Mouse (Mus musculus) CH12.LX (cell line): Measurements from ENCODE around the gene Sys1. TPM values are rescaled to one million over a fixed set of nuclear protein-coding genes. Genes with fewer than 3 reads are reported as not detected.

Experiments used
- DNase-seq: peaks from one replicate; pipeline ENCODE4 v3.0.0-alpha.2; 2013; ENCODE audit errors: extremely low read depth
- H3K27ac ChIP-seq: 2 replicates; pipeline ENCODE4 v1.5.1; 2012; ENCODE audit warnings: low read depth, mild to moderate bottlenecking, control low read depth, moderate library complexity; ENCODE audit not compliant: insufficient read depth
- H3K27me3 ChIP-seq: replicated peaks from 2 replicates; pipeline ENCODE3; 2012; ENCODE audit warnings: inconsistent platforms
- H3K36me3 ChIP-seq, 2 experiments: replicated peaks in 1 of 2; 2 replicates each; pipeline versions ENCODE3 to v1.6.1; 2012; ENCODE audit warnings: inconsistent platforms in 1 of 2, low read length in 1 of 2, mild to moderate bottlenecking in 1 of 2, mixed read lengths in 1 of 2, moderate library complexity in 1 of 2; ENCODE audit not compliant: control insufficient read depth in 1 of 2, insufficient read depth in 1 of 2
- H3K4me1 ChIP-seq, 2 experiments: 2 replicates each; pipeline ENCODE4 v1.6.1; 2012; ENCODE audit warnings: inconsistent platforms in 1 of 2, moderate library complexity in 1 of 2; ENCODE audit not compliant: insufficient read depth in 2 of 2, control insufficient read depth in 1 of 2
- H3K4me2 ChIP-seq: 2 replicates; pipeline ENCODE4 v1.6.1; 2012; ENCODE audit warnings: low read depth, mild to moderate bottlenecking, control low read depth; ENCODE audit not compliant: poor library complexity, insufficient read depth, severe bottlenecking
- H3K4me3 ChIP-seq, 3 experiments: fragments of 150-350 bp in 1 of 3; sonication (generic) in 1 of 3; replicated peaks in 1 of 3; 2 replicates each; pipeline versions ENCODE3 to v1.5.1; 2011 to 2012; ENCODE audit warnings: low read depth in 2 of 3, low read length in 2 of 3, mild to moderate bottlenecking in 2 of 3, moderate library complexity in 2 of 3, control low read depth in 1 of 3, improper control_type of control experiment in 1 of 3, inconsistent platforms in 1 of 3, mixed read lengths in 1 of 3; ENCODE audit not compliant: poor library complexity in 1 of 3
- H3K79me2 ChIP-seq: replicated peaks from 2 replicates; pipeline ENCODE4 v1.6.1; 2012; ENCODE audit warnings: mild to moderate bottlenecking, moderate library complexity; ENCODE audit not compliant: control insufficient read depth, poor library complexity, insufficient read depth, severe bottlenecking; ENCODE audit errors: extremely low read depth
- H3K9ac ChIP-seq: 2 replicates; pipeline ENCODE4 v1.6.1; 2012; ENCODE audit warnings: low read depth, mild to moderate bottlenecking, control low read depth, moderate library complexity; ENCODE audit not compliant: insufficient read depth
- H3K9me3 ChIP-seq: replicated peaks from 2 replicates; pipeline ENCODE3; 2012; ENCODE audit warnings: low read length, inconsistent platforms, mixed read lengths
- BHLHE40 ChIP-seq: IDR thresholded peaks from 2 replicates; pipeline ENCODE4 v1.6.1; 2011; ENCODE audit warnings: mild to moderate bottlenecking, low read depth, low read length, improper control_type of control experiment
- CHD1 ChIP-seq: IDR thresholded peaks from 2 replicates; pipeline ENCODE4 v1.6.1; 2012; ENCODE audit warnings: low read depth, low read length, improper control_type of control experiment, inconsistent platforms
- CHD2 ChIP-seq: IDR thresholded peaks from 2 replicates; pipeline ENCODE4 v1.6.1; 2011; ENCODE audit warnings: low read length, improper control_type of control experiment
- CTCF ChIP-seq, 2 experiments: IDR thresholded peaks in 1 of 2; conservative IDR thresholded peaks in 1 of 2; 2 replicates each; pipeline ENCODE4 v1.5.1; 2011 to 2012; ENCODE audit warnings: low read depth in 2 of 2, low read length in 2 of 2, improper control_type of control experiment in 1 of 2, inconsistent platforms in 1 of 2, mild to moderate bottlenecking in 1 of 2, moderate library complexity in 1 of 2
- E2F4 ChIP-seq: IDR thresholded peaks from 2 replicates; pipeline ENCODE4 v1.6.1; 2011; ENCODE audit warnings: low read depth, low read length, improper control_type of control experiment; ENCODE audit not compliant: insufficient replicate concordance
- ELF1 ChIP-seq: IDR thresholded peaks from 2 replicates; pipeline ENCODE4 v1.6.1; 2014; ENCODE audit warnings: low read depth, mild to moderate bottlenecking, inconsistent platforms, low read length, improper control_type of control experiment
- EP300 ChIP-seq: IDR thresholded peaks from 2 replicates; pipeline ENCODE4 v1.6.1; 2011; ENCODE audit warnings: low read length, improper control_type of control experiment
- ETS1 ChIP-seq: conservative IDR thresholded peaks from 2 replicates; pipeline ENCODE4 v1.6.1; 2012; ENCODE audit warnings: low read depth, mild to moderate bottlenecking, inconsistent platforms, low read length, improper control_type of control experiment, moderate library complexity
- GABPA ChIP-seq: IDR thresholded peaks from 2 replicates; pipeline ENCODE4 v1.6.1; 2012; ENCODE audit warnings: low read depth, low read length, improper control_type of control experiment, inconsistent platforms; ENCODE audit not compliant: insufficient replicate concordance
- HCFC1 ChIP-seq: IDR thresholded peaks from 2 replicates; pipeline ENCODE4 v1.6.1; 2012; ENCODE audit warnings: low read depth, mild to moderate bottlenecking, inconsistent platforms, low read length, improper control_type of control experiment
- IRF4 ChIP-seq: IDR thresholded peaks from 2 replicates; pipeline ENCODE4 v1.6.1; 2014; ENCODE audit warnings: low read depth, mild to moderate bottlenecking, inconsistent platforms, low read length, improper control_type of control experiment
- JUN ChIP-seq: IDR thresholded peaks from 2 replicates; pipeline ENCODE4 v1.6.1; 2011; ENCODE audit warnings: low read depth, mild to moderate bottlenecking, low read length, improper control_type of control experiment, moderate library complexity; ENCODE audit not compliant: insufficient read depth
- JUND ChIP-seq: conservative IDR thresholded peaks from 2 replicates; pipeline ENCODE4 v1.6.1; 2011; ENCODE audit warnings: low read depth, low read length, improper control_type of control experiment
- KAT2A ChIP-seq: IDR thresholded peaks from 2 replicates; pipeline ENCODE4 v1.6.1; 2012; ENCODE audit warnings: low read length, improper control_type of control experiment, inconsistent platforms; ENCODE audit not compliant: insufficient replicate concordance
- MAFK ChIP-seq: IDR thresholded peaks from 2 replicates; pipeline ENCODE4 v1.6.1; 2011; ENCODE audit warnings: low read length, improper control_type of control experiment; ENCODE audit not compliant: insufficient replicate concordance
- MAX ChIP-seq: IDR thresholded peaks from 2 replicates; pipeline ENCODE4 v1.6.1; 2011; ENCODE audit warnings: low read length, improper control_type of control experiment
- MAZ ChIP-seq: IDR thresholded peaks from 2 replicates; pipeline ENCODE4 v1.6.1; 2012; ENCODE audit warnings: low read depth, mild to moderate bottlenecking, inconsistent platforms, low read length, improper control_type of control experiment, moderate library complexity
- MEF2A ChIP-seq: IDR thresholded peaks from 2 replicates; pipeline ENCODE4 v1.6.1; 2014; ENCODE audit warnings: low read depth, mild to moderate bottlenecking, inconsistent platforms, low read length, improper control_type of control experiment, borderline replicate concordance
- MYC ChIP-seq: IDR thresholded peaks from 2 replicates; pipeline ENCODE4 v1.6.1; 2011; ENCODE audit warnings: low read depth, mild to moderate bottlenecking, improper control_type of control experiment, low read length
- NELFE ChIP-seq: IDR thresholded peaks from 2 replicates; pipeline ENCODE4 v1.6.1; 2011; ENCODE audit warnings: low read depth, low read length, improper control_type of control experiment
- PAX5 ChIP-seq: IDR thresholded peaks from 2 replicates; pipeline ENCODE4 v1.6.1; 2012; ENCODE audit warnings: low read length, inconsistent platforms, mixed read lengths
- POLR2A ChIP-seq: IDR thresholded peaks from 2 replicates; pipeline ENCODE4 v1.6.1; 2011; ENCODE audit warnings: low read depth, mild to moderate bottlenecking, improper control_type of control experiment, low read length
- POLR2AphosphoS2 ChIP-seq: IDR thresholded peaks from 2 replicates; pipeline ENCODE4 v1.6.1; 2011; ENCODE audit warnings: low read depth, low read length, improper control_type of control experiment
- RAD21 ChIP-seq: IDR thresholded peaks from 2 replicates; pipeline ENCODE4 v1.6.1; 2011; ENCODE audit warnings: low read depth, mild to moderate bottlenecking, low read length, improper control_type of control experiment, moderate library complexity
- RCOR1 ChIP-seq: conservative IDR thresholded peaks from 2 replicates; pipeline ENCODE4 v1.6.1; 2012; ENCODE audit warnings: low read depth, mild to moderate bottlenecking, inconsistent platforms, low read length, improper control_type of control experiment
- SIN3A ChIP-seq: IDR thresholded peaks from 2 replicates; pipeline ENCODE4 v1.6.1; 2012; ENCODE audit warnings: low read length, improper control_type of control experiment, inconsistent platforms
- SMC3 ChIP-seq: IDR thresholded peaks from 2 replicates; pipeline ENCODE4 v1.6.1; 2011; ENCODE audit warnings: low read depth, low read length, improper control_type of control experiment
- TBP ChIP-seq: conservative IDR thresholded peaks from 2 replicates; pipeline ENCODE4 v1.6.1; 2011; ENCODE audit warnings: low read depth, low read length, improper control_type of control experiment
- TCF12 ChIP-seq: IDR thresholded peaks from 2 replicates; pipeline ENCODE4 v1.6.1; 2014; ENCODE audit warnings: low read depth, mild to moderate bottlenecking, inconsistent platforms, low read length, improper control_type of control experiment
- UBTF ChIP-seq: IDR thresholded peaks from 2 replicates; pipeline ENCODE4 v1.6.1; 2012; ENCODE audit warnings: low read depth, mild to moderate bottlenecking, inconsistent platforms, low read length, improper control_type of control experiment, moderate library complexity
- USF1 ChIP-seq: IDR thresholded peaks from 2 replicates; pipeline ENCODE4 v1.6.1; 2014; ENCODE audit warnings: low read depth, mild to moderate bottlenecking, inconsistent platforms, low read length, improper control_type of control experiment
- USF2 ChIP-seq: conservative IDR thresholded peaks from 2 replicates; pipeline ENCODE4 v1.6.1; 2011; ENCODE audit warnings: low read depth, low read length, improper control_type of control experiment
- ZKSCAN1 ChIP-seq: IDR thresholded peaks from 2 replicates; pipeline ENCODE4 v1.6.1; 2012; ENCODE audit warnings: low read depth, inconsistent platforms, low read length, improper control_type of control experiment, borderline replicate concordance
- ZMIZ1 ChIP-seq: IDR thresholded peaks from 2 replicates; pipeline ENCODE4 v1.6.1; 2012; ENCODE audit warnings: low read depth, mild to moderate bottlenecking, inconsistent platforms, low read length, improper control_type of control experiment
- ZNF384 ChIP-seq: IDR thresholded peaks from 2 replicates; pipeline ENCODE4 v1.6.1; 2012; ENCODE audit warnings: low read depth, low read length, improper control_type of control experiment, inconsistent platforms
- dilution Hi-C: fragments of 300-500 bp; cut with MboI; formaldehyde crosslinking; loops from 2 replicates; pipeline ENCODE4 v1.14.3; 2020; ENCODE audit warnings: low sequenced_read_pairs; ENCODE audit not compliant: extremely low pct_unique_long_range_greater_than_20kb, extremely low pct_ligation_motif_present
- in situ Hi-C: fragments of 300-500 bp; cut with MboI; formaldehyde crosslinking; loops from 3 replicates; pipeline ENCODE4 v1.14.3; 2019; ENCODE audit warnings: low sequenced_read_pairs, low pct_ligation_motif_present, low pct_unique_long_range_greater_than_20kb, mixed read lengths
- polyA plus RNA-seq: library from polyadenylated mRNA; unstranded; fragments of >175 nt; gene quantifications from 2 replicates; pipeline ENCODE4 v1.2.1, GENCODE M21; 2012; ENCODE audit warnings: low read depth; ENCODE audit not compliant: insufficient read length
- total RNA-seq, 2 experiments: library from RNA; depleted of rRNA; stranded (reverse); fragments of 300-350 nt in 1 of 2; fragments of >200 nt in 1 of 2; gene quantifications; 2 replicates each; pipeline ENCODE4 v1.2.3; 2012 to 2014

Sys1 gene
- total RNA-seq (2012; rRNA removed) (58.5 and 59.7 TPM in 2 replicates), total RNA-seq (2014; rRNA removed) (41.8 and 46.6 TPM in 2 replicates), polyA plus RNA-seq (46.5 and 57.4 TPM in 2 replicates)

DNA sequence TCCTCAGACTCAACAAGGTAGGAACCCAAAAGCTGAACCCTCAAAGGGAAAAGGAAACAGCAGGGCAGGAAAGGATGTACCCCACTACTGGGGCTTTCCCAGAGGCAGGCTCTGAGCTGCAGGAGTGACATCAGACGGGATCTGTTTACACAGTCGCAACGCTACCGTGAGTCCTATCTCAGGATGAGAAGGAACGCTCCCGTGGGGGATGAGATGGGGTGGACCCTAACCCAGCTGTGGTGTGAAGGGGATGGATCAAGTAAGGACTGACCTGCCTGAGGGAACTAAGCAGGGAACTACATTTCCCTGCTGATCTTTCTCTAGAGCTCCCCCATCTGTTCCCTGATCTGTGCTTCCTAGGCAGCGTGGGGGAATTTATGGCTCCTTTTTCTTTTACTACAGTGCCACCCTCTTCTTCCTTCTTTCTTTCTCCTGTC, at the start of gene Sys1:
TSS of gene Sys1 (plus strand) at position 101 of the 437 bp plus-strand sequence.
- in situ Hi-C loops: loop anchor here (5.0 kb wide), 1 partner anchor 35 kb away; no protein-coding TSS in a partner anchor
- peak within 1 kb of the TSS; percentile 66 to 84 (median 69) for H3K4me3 ChIP-seq
- H3K9ac ChIP-seq: peak within 1 kb of the TSS; percentile 83
- H3K27ac ChIP-seq: peak within 1 kb of the TSS; percentile 43
- TF ChIP-seq SIN3A: peak; percentile 86
- TF ChIP-seq ZNF384: no peak
- peak in 1 of 2 experiments; percentile 45; a peak in 2 of 4 replicates for TF ChIP-seq CTCF (conservative IDR thresholded peaks at IDR 0.05 in 1 of 2, IDR thresholded peaks at IDR 0.05 in 1 of 2; ENCODE audit: low read depth in 2 of 2, low read length in 2 of 2)
- TF ChIP-seq GABPA: no peak
- TF ChIP-seq HCFC1: peak; percentile 86
- peak; percentile 44; the same call in 1 of the 2 replicates for TF ChIP-seq POLR2AphosphoS2
- TF ChIP-seq ETS1: peak; percentile 48; the same call in 1 of the 2 replicates
- no peak for TF ChIP-seq ZKSCAN1
- TF ChIP-seq CHD2: no peak
- no peak for TF ChIP-seq E2F4
- peak; percentile 10 for TF ChIP-seq RAD21
- peak; percentile 46; the same call in 1 of the 2 replicates for TF ChIP-seq MAX
- peak; percentile 73; the same call in 1 of the 2 replicates for TF ChIP-seq TCF12
- peak; percentile 52 for TF ChIP-seq NELFE
- no peak for TF ChIP-seq USF1
- TF ChIP-seq PAX5: no peak
- peak; percentile 15; the same call in 1 of the 2 replicates for TF ChIP-seq MEF2A
- TF ChIP-seq MAZ: no peak
- TF ChIP-seq CHD1: no peak
- TF ChIP-seq TBP: peak; percentile 85; the same call in 1 of the 2 replicates
- 0 out of 2 replicates have a peak, but pooled peaks have one; percentile 42 for TF ChIP-seq BHLHE40
- peak; percentile 76; the same call in 1 of the 2 replicates for TF ChIP-seq KAT2A
- peak; percentile 30 for TF ChIP-seq SMC3
- TF ChIP-seq EP300: no peak
- TF ChIP-seq JUN: no peak
- peak; percentile 67 for TF ChIP-seq POLR2A
- TF ChIP-seq ZMIZ1: no peak
- no peak for TF ChIP-seq MAFK
- peak; percentile 43; the same call in 1 of the 2 replicates for TF ChIP-seq MYC
- TF ChIP-seq USF2: no peak
- TF ChIP-seq RCOR1: peak; percentile 65; the same call in 1 of the 2 replicates
- TF ChIP-seq JUND: no peak
- TF ChIP-seq IRF4: peak; percentile 73
- TF ChIP-seq UBTF: no peak
- TF ChIP-seq ELF1: peak; percentile 42; the same call in 1 of the 2 replicates
- DNase-seq: peak; percentile 73
- peaks cover 7 to 24% of the 10 kb centered on the region in 2 experiments for H3K4me1 ChIP-seq
- peaks cover 2% of the 10 kb centered on the region for H3K9me3 ChIP-seq
- H3K4me2 ChIP-seq: peak within 1 kb of the TSS; percentile 53
- dilution Hi-C loops: no loop called here
- peaks cover 12% of the 10 kb centered on the region for H3K27me3 ChIP-seq
- peaks cover 8% of the 10 kb centered on the region for H3K79me2 ChIP-seq
- H3K36me3 ChIP-seq: peaks cover 3 to 5% of the 10 kb centered on the region in 2 experiments
